Mouse (Mus musculus): ENCODE measurements around the gene Elf1. TPM values are rescaled to one million over a fixed set of nuclear protein-coding genes. Genes with fewer than 3 reads are reported as not detected.

Gene Elf1
- polyA plus RNA-seq, 1 experiment from 2014 or later = 9.2 TPM

GRCm38 (mm10) chr14:79619802-79620201, 138.8 kb downstream of the Elf1 start:
- no peaks in the 10 kb centered on the region for H3K9me3 ChIP-seq
- H3K27me3 ChIP-seq = no peaks in the 10 kb centered on the region
- no peak overlapping the region for H3K4me3 ChIP-seq
- WGBS = 97% methylated on average over 7 of the region's 7 CpGs
- H3K4me1 ChIP-seq = no peaks in the 10 kb centered on the region
- H3K9ac ChIP-seq = no peak overlapping the region
- H3K4me2 ChIP-seq (replicated peaks) = no peak overlapping the region
- H3K27ac ChIP-seq = no peak overlapping the region
- H3K36me3 ChIP-seq = peaks cover 67% of the 10 kb centered on the region
- no peak for ATAC-seq (ENCODE audit: low FRiP score, low read depth)

- ATAC-seq (ENCODE audit: low FRiP score, low read depth) = no peak
- H3K27ac ChIP-seq = no peak overlapping the region
- H3K36me3 ChIP-seq = peaks cover 71% of the 10 kb centered on the region
- H3K4me3 ChIP-seq = no peak overlapping the region
- WGBS = 92% methylated on average over 3 of the region's 3 CpGs
- no peaks in the 10 kb centered on the region for H3K4me1 ChIP-seq
- no peaks in the 10 kb centered on the region for H3K9me3 ChIP-seq
- no peak overlapping the region for H3K9ac ChIP-seq
- no peaks in the 10 kb centered on the region for H3K27me3 ChIP-seq
- no peak overlapping the region for H3K4me2 ChIP-seq (replicated peaks)
Observed at GRCm38 (mm10) chr14:79621143-79621542, 140.1 kb downstream of the Elf1 start.

Small RNA genes within 50 kb of the gene (microRNA-seq; reads per million reads assigned to microRNA genes)
- not detected for gene Gm27857

Other genes with a start within 250 kb of the Elf1 start
- gene Zfp957, start 233.8 kb upstream of the Elf1 start, polyA plus RNA-seq (2015; fragmentation: Nextera tagmentation; extraction: Ambion mirVana) = not detected in 2 replicates
- gene Rgcc, start 179.5 kb upstream of the Elf1 start, polyA plus RNA-seq (2015; fragmentation: Nextera tagmentation; extraction: Ambion mirVana) = 58.6 and 58.7 TPM in 2 replicates
- gene Naa16, start 90.4 kb upstream of the Elf1 start, polyA plus RNA-seq (2015; fragmentation: Nextera tagmentation; extraction: Ambion mirVana) = 48.2 and 50.8 TPM in 2 replicates
- 10.3 and 10.4 TPM in 2 replicates for gene Mtrf1, start 83.4 kb upstream of the Elf1 start, polyA plus RNA-seq (2015; fragmentation: Nextera tagmentation; extraction: Ambion mirVana)
- gene Kbtbd7, start 54.7 kb upstream of the Elf1 start, polyA plus RNA-seq (2015; fragmentation: Nextera tagmentation; extraction: Ambion mirVana) = 12.3 and 15.2 TPM in 2 replicates
- gene Kbtbd6, start 29.4 kb upstream of the Elf1 start, polyA plus RNA-seq (2015; fragmentation: Nextera tagmentation; extraction: Ambion mirVana) = 3.4 and 3.7 TPM in 2 replicates
- gene Wbp4, start 326 bp downstream of the Elf1 start, polyA plus RNA-seq (2015; fragmentation: Nextera tagmentation; extraction: Ambion mirVana) = 48.5 and 49.5 TPM in 2 replicates
- gene Sugt1, start 106.5 kb downstream of the Elf1 start, polyA plus RNA-seq (2015; fragmentation: Nextera tagmentation; extraction: Ambion mirVana) = 139 and 148 TPM in 2 replicates
- gene Cnmd, start 181.0 kb downstream of the Elf1 start, polyA plus RNA-seq (2015; fragmentation: Nextera tagmentation; extraction: Ambion mirVana) = 189 and 200 TPM in 2 replicates

Measured in limb, embryonic 13.5 days (tissue).